Mouse (Mus musculus) neural tube, embryonic 11.5 days (tissue): ENCODE data around the gene Grm2. TPM values are rescaled to one million over a fixed set of nuclear protein-coding genes. Genes with fewer than 3 reads are reported as not detected.

Source experiments
- ATAC-seq: fragments of 200-750 bp; cut with Nextera tagmentation; 2 replicates; pipeline ENCODE4 v1.8.0; 2017; ENCODE audit warnings: moderate number of reproducible peaks, mild to moderate bottlenecking, moderate TSS enrichment, moderate library complexity; ENCODE audit not compliant: insufficient read depth, low FRiP score, low TSS enrichment
- DNase-seq: peaks from one replicate; pipeline ENCODE4 v3.0.0-alpha.2; 2015; ENCODE audit warnings: low spot score
- H3K27ac ChIP-seq: fragments of 300-500 bp; sonication (generic); 2 replicates; pipeline ENCODE4 v1.5.1; 2014; ENCODE audit warnings: low read depth, mild to moderate bottlenecking, low read length
- H3K27me3 ChIP-seq: fragments of 300-500 bp; sonication (generic); 2 replicates; pipeline ENCODE4 v1.6.1; 2014; ENCODE audit warnings: mild to moderate bottlenecking, low read length, mixed read lengths; ENCODE audit not compliant: control insufficient read depth, insufficient read depth
- H3K36me3 ChIP-seq: fragments of 300-500 bp; sonication (generic); 2 replicates; pipeline ENCODE4 v1.6.1; 2014; ENCODE audit warnings: mild to moderate bottlenecking, low read length, moderate library complexity, mixed read lengths; ENCODE audit not compliant: control insufficient read depth, insufficient read depth
- H3K4me1 ChIP-seq: fragments of 300-500 bp; sonication (generic); 2 replicates; pipeline ENCODE4 v1.6.1; 2014; ENCODE audit warnings: low read length, mixed read lengths; ENCODE audit not compliant: control insufficient read depth, insufficient read depth
- H3K4me2 ChIP-seq: fragments of 300-500 bp; sonication (generic); 2 replicates; pipeline ENCODE4 v1.6.1; 2014; ENCODE audit warnings: low read depth, mild to moderate bottlenecking, moderate library complexity
- H3K4me3 ChIP-seq: fragments of 300-500 bp; sonication (generic); 2 replicates; pipeline ENCODE4 v1.5.1; 2014; ENCODE audit warnings: low read depth, low read length
- H3K9ac ChIP-seq: fragments of 300-500 bp; sonication (generic); 2 replicates; pipeline ENCODE4 v1.6.1; 2014; ENCODE audit warnings: mild to moderate bottlenecking, low read length
- H3K9me3 ChIP-seq: fragments of 300-500 bp; sonication (generic); 2 replicates; pipeline ENCODE4 v1.6.1; 2016; ENCODE audit warnings: low read length; ENCODE audit not compliant: control insufficient read depth
- WGBS: fragments of 180-500 bp; shearing (Covaris S2); extraction: QIAGEN DNeasy Blood & Tissue Kit; methylation state at CpG from one replicate; pipeline ENCODE4 v1.1.7; 2014; 5-methylcytosine and 5-hydroxymethylcytosine counted together
- polyA plus RNA-seq: library from polyadenylated mRNA; unstranded; fragments of >200 nt; fragmentation: Nextera tagmentation; extraction: Ambion mirVana; gene quantifications from 2 replicates; pipeline ENCODE4 v1.2.1, GENCODE M21; 2014

Grm2 gene
- polyA plus RNA-seq, 1 experiment from 2014 or later, result 26.1 TPM

- DNase-seq, result no peak
- Histone ChIP-seq H3K36me3 (peaks cover 2% of the 10 kb centered on the region), H3K4me3 (no peak overlapping the region), H3K27me3 (0 out of 2 replicates have a peak, but pooled peaks cover 3% of the 10 kb centered on the region), H3K9me3 (no peaks in the 10 kb centered on the region), H3K27ac (peak overlapping the region; percentile 5; the same call in 1 of the 2 replicates), H3K4me2 (no peak overlapping the region), H3K9ac (no peak overlapping the region), H3K4me1 (peaks cover 6% of the 10 kb centered on the region)
- WGBS, result 96% methylated on average over 1 of the region's 1 CpGs
- no peak for ATAC-seq
Observed at GRCm38 (mm10) chr9:106659935-106660334, 4.1 kb upstream of the Grm2 start.

DNA sequence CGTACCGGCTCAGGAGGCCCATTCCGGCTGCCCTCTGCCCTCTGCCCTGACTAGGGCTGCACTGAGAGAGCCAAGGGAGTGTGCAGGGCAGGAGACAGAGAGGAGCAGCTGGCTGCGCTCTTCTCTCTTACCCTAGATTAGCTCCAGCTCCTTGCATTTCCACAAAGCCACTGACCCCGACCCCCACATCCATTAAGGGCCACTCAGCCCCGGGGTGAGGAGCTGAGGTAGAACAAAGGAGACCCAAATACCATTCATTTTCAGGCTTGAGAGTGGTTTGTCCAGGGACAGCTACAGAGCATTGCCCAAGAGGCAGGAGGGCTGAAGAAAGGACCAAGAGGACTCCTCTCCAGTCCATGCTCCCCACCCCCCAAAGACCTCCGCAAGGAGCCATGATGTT is 3.6 kb upstream of the Grm2 start:
- DNase-seq, result peak; percentile 56
- H3K9ac ChIP-seq, result no peak overlapping the region
- peak overlapping the region; percentile 5; the same call in 1 of the 2 replicates for H3K27ac ChIP-seq
- 0 out of 2 replicates have a peak, but pooled peaks cover 3% of the 10 kb centered on the region for H3K27me3 ChIP-seq
- H3K4me2 ChIP-seq, result no peak overlapping the region
- H3K4me1 ChIP-seq, result peaks cover 5% of the 10 kb centered on the region
- no peaks in the 10 kb centered on the region for H3K9me3 ChIP-seq
- WGBS, result 47% methylated on average over 7 of the region's 7 CpGs
- peaks cover 2% of the 10 kb centered on the region for H3K36me3 ChIP-seq
- H3K4me3 ChIP-seq, result no peak overlapping the region
- ATAC-seq, result peak; percentile 16; the same call in 1 of the 2 replicates

DNA sequence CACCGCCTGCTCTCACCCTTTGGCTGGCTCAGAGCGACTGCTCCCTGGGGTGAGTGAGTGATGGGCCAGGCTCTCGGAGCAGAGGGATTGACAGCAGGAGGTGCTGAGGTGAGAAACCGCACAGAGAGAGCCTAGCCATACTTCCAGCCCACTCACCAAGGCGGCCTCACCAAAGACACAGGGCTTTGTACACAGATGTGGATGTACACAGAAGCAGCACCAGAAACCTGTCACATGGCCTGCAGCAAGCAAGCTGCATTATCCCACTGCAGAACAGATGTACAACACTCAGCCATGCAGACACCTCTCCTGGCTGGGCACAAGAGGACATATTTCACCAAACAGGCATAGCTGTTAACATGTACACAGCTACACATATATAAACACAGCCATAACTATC is 1.7 kb upstream of the Grm2 start:
- 41% methylated on average over 5 of the region's 5 CpGs for WGBS
- Histone ChIP-seq H3K36me3 (peaks cover 2% of the 10 kb centered on the region), H3K9me3 (no peaks in the 10 kb centered on the region), H3K9ac (no peak overlapping the region), H3K27ac (no peak overlapping the region), H3K4me2 (no peak overlapping the region), H3K27me3 (0 out of 2 replicates have a peak, but pooled peaks cover 4% of the 10 kb centered on the region), H3K4me3 (no peak overlapping the region), H3K4me1 (peaks cover 5% of the 10 kb centered on the region)
- DNase-seq (no peak), ATAC-seq (no peak)

GRCm38 (mm10) chr9:106656820-106657219 is 938 bp upstream of the Grm2 start:
- Histone ChIP-seq H3K27me3 (0 out of 2 replicates have a peak, but pooled peaks cover 4% of the 10 kb centered on the region), H3K27ac (peak overlapping the region; percentile 39; the same call in 1 of the 2 replicates), H3K4me1 (peaks cover 5% of the 10 kb centered on the region), H3K9me3 (no peaks in the 10 kb centered on the region), H3K4me2 (no peak overlapping the region), H3K4me3 (no peak overlapping the region), H3K9ac (no peak overlapping the region), H3K36me3 (peaks cover 2% of the 10 kb centered on the region)
- 46% methylated on average over 5 of the region's 5 CpGs for WGBS
- ATAC-seq (no peak), DNase-seq (no peak)

DNA sequence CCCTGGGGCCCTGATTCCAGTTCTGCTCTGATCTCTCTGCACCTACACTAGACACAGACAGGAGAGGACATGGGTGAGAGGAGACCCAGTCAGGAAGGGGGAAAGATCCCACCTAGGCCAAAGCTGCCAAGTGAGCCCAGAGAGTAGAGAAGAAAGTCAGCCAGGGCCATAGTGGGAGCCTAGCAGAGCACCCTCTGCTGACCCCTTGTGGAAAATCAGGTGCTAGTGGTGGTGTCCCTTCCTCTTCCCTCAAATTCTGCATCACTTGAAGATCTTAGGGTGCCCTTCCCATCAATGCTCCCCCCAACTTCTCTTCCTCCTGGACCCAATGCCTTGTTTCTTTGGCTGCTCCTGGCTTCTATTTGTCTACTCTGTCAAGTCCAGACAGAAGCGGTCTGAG is 3.2 kb downstream of the Grm2 start:
- Histone ChIP-seq H3K4me1 (peaks cover 5% of the 10 kb centered on the region; the same call in 1 of the 2 replicates), H3K4me3 (no peak overlapping the region), H3K4me2 (no peak overlapping the region), H3K27me3 (0 out of 2 replicates have a peak, but pooled peaks cover 4% of the 10 kb centered on the region), H3K36me3 (no peaks in the 10 kb centered on the region), H3K9me3 (no peaks in the 10 kb centered on the region), H3K27ac (no peak overlapping the region), H3K9ac (no peak overlapping the region)
- ATAC-seq (no peak), DNase-seq (no peak)
- WGBS, result 64% methylated on average over 1 of the region's 1 CpGs

DNA sequence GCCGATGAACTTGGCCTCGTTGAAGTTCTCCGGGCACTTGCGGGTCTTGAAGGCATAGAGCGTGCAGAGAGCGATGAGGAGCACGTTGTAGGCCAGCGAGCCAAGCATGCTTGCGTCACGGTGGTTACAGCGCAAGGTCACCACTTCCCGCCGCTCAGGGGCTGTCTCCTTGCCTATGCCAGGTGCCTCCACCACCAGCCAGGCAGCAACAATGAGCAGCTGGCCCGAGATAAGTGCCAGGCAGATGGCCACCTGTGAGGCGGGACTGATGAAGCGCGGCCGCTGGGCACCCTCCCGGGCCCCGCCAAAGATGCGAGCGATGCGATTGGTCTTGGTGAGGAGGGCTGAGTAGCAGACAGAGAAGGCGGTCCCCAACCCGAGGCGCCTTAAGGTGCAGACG is 8.7 kb downstream of the Grm2 start:
- no peak overlapping the region for H3K4me2 ChIP-seq
- no peak for DNase-seq
- H3K9me3 ChIP-seq, result no peaks in the 10 kb centered on the region
- no peak overlapping the region for H3K4me3 ChIP-seq
- no peaks in the 10 kb centered on the region for H3K36me3 ChIP-seq
- H3K4me1 ChIP-seq, result no peaks in the 10 kb centered on the region
- no peaks in the 10 kb centered on the region for H3K27me3 ChIP-seq
- WGBS, result 70% methylated on average over 22 of the region's 27 CpGs
- H3K9ac ChIP-seq, result no peak overlapping the region
- H3K27ac ChIP-seq, result no peak overlapping the region
- ATAC-seq, result no peak

DNA sequence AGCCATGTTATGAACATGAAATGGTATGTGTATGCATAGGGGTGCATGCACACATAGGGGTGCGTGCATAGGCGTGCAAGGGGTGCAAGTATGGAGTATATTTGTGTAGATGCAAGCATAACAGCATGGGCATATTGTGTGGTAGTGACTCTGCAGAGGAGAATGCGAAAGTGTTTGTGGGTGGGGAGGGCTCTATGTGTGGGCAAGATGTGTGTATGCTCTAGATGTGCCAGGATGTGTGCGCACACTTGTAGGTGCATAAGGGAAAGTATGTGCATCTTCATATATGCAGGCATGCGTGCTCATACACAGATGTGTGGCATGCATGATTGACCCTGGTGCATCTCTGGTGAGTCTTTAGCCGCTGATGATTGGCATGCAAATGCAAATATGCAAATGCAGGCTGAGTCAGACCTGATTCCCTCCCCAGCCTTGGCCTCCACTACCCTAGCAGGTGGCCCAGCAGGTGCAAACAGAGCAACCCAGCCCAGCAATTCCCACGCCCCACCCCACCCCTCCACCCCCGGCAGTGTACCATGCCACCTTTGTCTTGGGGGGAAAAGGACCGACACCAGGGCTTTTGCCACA is 10.1 kb downstream of the Grm2 start:
- Histone ChIP-seq H3K27ac (no peak overlapping the region), H3K36me3 (no peaks in the 10 kb centered on the region), H3K27me3 (no peaks in the 10 kb centered on the region), H3K9me3 (no peaks in the 10 kb centered on the region), H3K4me2 (no peak overlapping the region), H3K4me3 (no peak overlapping the region), H3K4me1 (no peaks in the 10 kb centered on the region), H3K9ac (no peak overlapping the region)
- ATAC-seq (no peak), DNase-seq (no peak)
- WGBS, result 83% methylated on average over 9 of the region's 9 CpGs

DNA sequence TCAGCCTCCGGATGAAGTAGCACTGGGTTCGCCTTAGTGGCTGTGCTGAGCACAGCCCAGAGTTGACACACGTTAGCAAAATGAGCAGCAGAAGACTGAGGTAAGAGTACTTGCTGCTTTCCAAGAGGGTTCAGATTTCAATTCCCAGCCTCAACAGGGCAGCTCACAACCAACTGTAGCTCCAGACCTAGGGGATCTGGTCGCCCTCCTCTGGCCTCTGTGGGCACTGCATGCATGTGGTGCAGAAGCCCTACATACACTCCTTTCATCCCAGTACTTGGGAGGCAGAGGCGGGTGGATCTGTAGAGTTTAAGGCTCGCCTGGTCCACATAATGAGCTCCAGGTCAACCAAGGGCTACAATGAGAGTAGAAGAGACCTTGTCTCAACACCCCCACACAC is 12.1 kb downstream of the Grm2 start:
- H3K4me3 ChIP-seq, result no peak overlapping the region
- H3K4me1 ChIP-seq, result no peaks in the 10 kb centered on the region
- no peaks in the 10 kb centered on the region for H3K27me3 ChIP-seq
- WGBS, result 75% methylated on average over 6 of the region's 6 CpGs
- H3K27ac ChIP-seq, result no peak overlapping the region
- H3K4me2 ChIP-seq, result no peak overlapping the region
- no peak for ATAC-seq
- H3K9me3 ChIP-seq, result no peaks in the 10 kb centered on the region
- no peaks in the 10 kb centered on the region for H3K36me3 ChIP-seq
- DNase-seq, result no peak
- H3K9ac ChIP-seq, result no peak overlapping the region

DNA sequence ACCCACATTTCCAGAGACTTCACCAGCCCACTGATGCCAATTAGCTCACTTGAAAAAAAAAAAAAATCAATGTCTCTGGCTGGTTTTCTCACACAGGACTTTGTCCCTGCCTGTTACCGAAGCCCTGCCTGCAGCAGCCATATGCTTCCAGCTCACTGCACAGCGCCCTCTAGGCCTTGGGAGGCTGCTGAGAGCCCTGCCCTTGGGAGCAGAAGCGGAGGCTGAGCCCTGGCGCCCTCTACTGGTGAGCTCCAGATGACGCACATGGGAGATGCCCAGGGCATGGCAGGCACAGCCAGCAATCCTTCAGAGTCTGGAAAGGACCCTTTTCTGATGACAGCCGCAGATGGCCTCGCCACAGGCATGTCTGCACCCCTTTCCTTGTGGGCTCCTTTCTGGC is 12.8 kb downstream of the Grm2 start:
- 30% methylated on average over 7 of the region's 7 CpGs for WGBS
- no peaks in the 10 kb centered on the region for H3K4me1 ChIP-seq
- no peaks in the 10 kb centered on the region for H3K36me3 ChIP-seq
- no peak overlapping the region for H3K9ac ChIP-seq
- ATAC-seq, result no peak
- H3K9me3 ChIP-seq, result no peaks in the 10 kb centered on the region
- H3K27ac ChIP-seq, result no peak overlapping the region
- H3K27me3 ChIP-seq, result no peaks in the 10 kb centered on the region
- H3K4me2 ChIP-seq, result no peak overlapping the region
- DNase-seq, result peak; percentile 82
- H3K4me3 ChIP-seq, result no peak overlapping the region
